ENCODE assay signal across 8 mouse cellular contexts in the genomic region with DNA sequence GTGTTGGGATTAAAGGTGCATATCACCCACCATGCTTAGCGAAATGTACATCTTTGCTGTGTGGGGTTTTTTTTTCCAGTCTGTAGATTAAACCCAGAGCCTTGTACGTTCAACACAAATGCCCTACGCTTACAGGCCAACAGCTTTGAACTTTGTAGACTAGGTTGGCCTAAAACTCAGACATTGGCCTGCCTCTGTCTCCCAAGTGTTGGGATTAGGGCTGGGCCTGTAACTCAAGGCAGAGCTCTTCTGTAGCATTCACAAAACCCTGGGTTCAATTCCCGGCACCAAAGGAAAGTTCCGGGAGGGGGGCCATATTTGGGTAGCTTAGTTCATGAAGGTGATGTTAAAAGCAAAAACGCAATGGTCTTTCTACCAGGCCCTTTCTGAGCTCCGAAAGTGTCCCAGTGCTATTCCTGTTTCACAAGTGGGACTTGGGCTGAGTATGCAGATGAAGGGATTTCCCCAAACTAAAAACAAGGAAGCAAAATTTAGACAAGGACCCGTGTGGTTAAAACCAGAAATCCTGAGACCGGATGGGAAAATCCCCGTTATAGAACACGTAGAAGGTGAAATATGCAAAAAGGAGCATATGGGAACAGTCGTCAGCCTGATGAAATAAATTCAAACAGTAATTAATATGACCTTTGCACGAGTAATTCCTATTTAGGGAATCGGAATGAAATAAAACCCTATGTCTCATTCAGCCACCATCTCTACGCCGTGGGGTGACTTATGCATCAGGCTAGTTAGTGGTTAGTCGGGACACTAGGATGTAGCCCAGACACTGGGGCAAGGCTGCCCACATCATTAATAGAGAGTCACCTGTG. TPM values are rescaled to one million over a fixed set of nuclear protein-coding genes. Genes with fewer than 3 reads are reported as not detected.
DNase-seq lines count a peak whose midpoint lies in the region; ATAC-seq and TF ChIP-seq lines count a peak whose summit lies in the region.

No protein-coding gene starts in this region.

- WGBS in heart, embryonic 12.5 days: 71% methylated on average over 17 of the region's 17 CpGs

- no peak for TF ChIP-seq EP300 in MEL (IDR thresholded peaks at IDR 0.05; ENCODE audit: low read depth in 1 of 2, low read length in 2 of 2)

- no peaks in the 10 kb centered on the region for H3K27me3 ChIP-seq in heart, embryonic 12.5 days (replicated peaks)
- no peaks in the 10 kb centered on the region for H3K27me3 ChIP-seq in MEL (ENCODE audit: control insufficient read depth in 1 of 2, insufficient read depth in 2 of 2, low read length in 2 of 2)
- peaks cover 2% of the 10 kb centered on the region for H3K27me3 ChIP-seq in megakaryocyte, embryonic 14.5 days (replicated peaks)

- ATAC-seq in heart, embryonic 12.5 days (ENCODE audit: insufficient number of reproducible peaks, low FRiP score): no peak
- peak; percentile 41 for ATAC-seq in granulocyte monocyte progenitor cell, adult 5-6 weeks (replicated peaks; ENCODE audit: poor library complexity, severe bottlenecking)

- peaks cover 14% of the 10 kb centered on the region for H3K4me1 ChIP-seq in heart, embryonic 12.5 days (replicated peaks)
- peaks cover 0 to 19% of the 10 kb centered on the region in 2 experiments; a peak in 3 of 4 replicates for H3K4me1 ChIP-seq in MEL (ENCODE audit: control insufficient read depth in 1 of 2, insufficient read depth in 2 of 2, low read length in 2 of 2)
- H3K4me1 ChIP-seq in megakaryocyte, embryonic 14.5 days: peaks cover 50% of the 10 kb centered on the region

- no peak overlapping the region for H3K4me3 ChIP-seq in heart, embryonic 12.5 days
- H3K4me3 ChIP-seq in MEL (ENCODE audit: control insufficient read depth in 1 of 2, insufficient read depth in 1 of 2, low read depth in 2 of 2, low read length in 2 of 2): peak overlapping the region; percentile 14 to 56; a peak in 3 of 4 replicates
- H3K4me3 ChIP-seq in megakaryocyte, embryonic 14.5 days (replicated peaks): peak overlapping the region; percentile 97

- no peak overlapping the region for H3K27ac ChIP-seq in heart, embryonic 12.5 days (ENCODE audit: poor library complexity, severe bottlenecking)
- H3K27ac ChIP-seq in MEL (ENCODE audit: control insufficient read depth, low read depth, low read length): no peak overlapping the region

- peak overlapping the region; percentile 45 for H3K4me2 ChIP-seq in heart, embryonic 12.5 days

- no peak for DNase-seq in heart, adult 18-20 months
- DNase-seq in MEL (ENCODE audit: low read depth, low spot score): no peak
- no peak for DNase-seq in adrenal gland, adult 2 months
- DNase-seq in kidney, adult 11 months: no peak
- DNase-seq in frontal cortex, postnatal 10 days (ENCODE audit: low spot score in 2 of 2): no peak

- peaks cover 36% of the 10 kb centered on the region for H3K79me2 ChIP-seq in MEL (ENCODE audit: control insufficient read depth, insufficient read depth, low read length, poor library complexity)

- no peak for TF ChIP-seq RAD21 in MEL (IDR thresholded peaks at IDR 0.05; ENCODE audit: low read depth, low read length)

- H3K9me3 ChIP-seq in heart, embryonic 12.5 days (replicated peaks): no peaks in the 10 kb centered on the region
- H3K9me3 ChIP-seq in MEL (replicated peaks; ENCODE audit: insufficient read depth, low read length): no peaks in the 10 kb centered on the region
- no peaks in the 10 kb centered on the region for H3K9me3 ChIP-seq in megakaryocyte, embryonic 14.5 days

- no peak for TF ChIP-seq POLR2A in MEL (IDR thresholded peaks at IDR 0.05; ENCODE audit: control insufficient read depth in 1 of 2, insufficient read depth in 1 of 2, low read depth in 1 of 2, low read length in 2 of 2, poor library complexity in 1 of 2)

- H3K36me3 ChIP-seq in heart, embryonic 12.5 days: peaks cover 30% of the 10 kb centered on the region
- H3K36me3 ChIP-seq in MEL (ENCODE audit: control insufficient read depth in 1 of 2, insufficient read depth in 2 of 2, low read length in 2 of 2): peaks cover 3 to 15% of the 10 kb centered on the region in 2 experiments
- peaks cover 31% of the 10 kb centered on the region for H3K36me3 ChIP-seq in megakaryocyte, embryonic 14.5 days (replicated peaks; ENCODE audit: low read length)

- no peak overlapping the region for H3K9ac ChIP-seq in heart, embryonic 12.5 days
- peak overlapping the region; percentile 50 for H3K9ac ChIP-seq in MEL (ENCODE audit: control insufficient read depth, low read depth, low read length, poor library complexity, severe bottlenecking)

- TF ChIP-seq CTCF in MEL (IDR thresholded peaks at IDR 0.05 in 2 of 3, conservative IDR thresholded peaks at IDR 0.05 in 1 of 3; ENCODE audit: control insufficient read depth in 1 of 3, insufficient read depth in 1 of 3, low read depth in 2 of 3, low read length in 3 of 3, poor library complexity in 1 of 3, severe bottlenecking in 1 of 3): no peak

TF ChIP-seq in MEL, 35 proteins besides CTCF, POLR2A, EP300 and RAD21 (continues in another document):
- TF ChIP-seq ZMIZ1 (IDR thresholded peaks at IDR 0.05; ENCODE audit: low read depth, low read length) (peak; percentile 37; the same call in 1 of the 2 replicates), NELFE (IDR thresholded peaks at IDR 0.05; ENCODE audit: low read depth, low read length) (peak; percentile 34; the same call in 1 of the 2 replicates), MAZ (IDR thresholded peaks at IDR 0.05; ENCODE audit: low read depth, low read length) (0 out of 2 replicates have a peak, but pooled peaks have one; percentile 58)

RNA-seq across cellular contexts. Expression of a gene that starts 0.6 kb away (rescaled TPM):
- 109 and 120 TPM in 2 replicates for polyA plus RNA-seq in heart, embryonic 12.5 days (2016; fragmentation: Nextera tagmentation; extraction: Ambion mirVana)
- 10 to 100 TPM; 54.0 to 58.7 TPM for total RNA-seq in heart, adult 18-20 months (2021)
- 100 and 109 TPM in 2 replicates for total RNA-seq in MEL (2012; rRNA removed)
- 100 to 1,000 TPM in 1 of 2 experiments, 10 to 100 TPM in 1; 62.4 to 323 TPM for polyA plus RNA-seq in MEL (2012; ENCODE audit: insufficient read depth in 1 of 2, insufficient read length in 2 of 2, low read depth in 1 of 2, low replicate concordance in 2 of 2, missing spikeins in 1 of 2)
- total RNA-seq in granulocyte monocyte progenitor cell, adult 5-6 weeks (2014; fragmentation: Nextera tagmentation): 67.5 and 72.9 TPM in 2 replicates
- 76.4 and 100.0 TPM in 2 replicates for total RNA-seq in granulocyte monocyte progenitor cell, adult 5-6 weeks (2017)
- 3.0 and 91.3 TPM in 2 replicates for polyA plus RNA-seq in megakaryocyte, embryonic 14.5 days (2012; ENCODE audit: insufficient read depth, low replicate concordance)
- 10 to 100 TPM; 80.5 to 93.0 TPM for total RNA-seq in adrenal gland, adult 2 months (2021)
- 7.8 and 10.7 TPM in 2 replicates for polyA plus RNA-seq in adrenal gland, adult 2 months (2012; rRNA removed)

RNA-seq across cellular contexts. Expression of a gene that starts 20.9 kb away (rescaled TPM):
- polyA plus RNA-seq in heart, embryonic 12.5 days (2016; fragmentation: Nextera tagmentation; extraction: Ambion mirVana): 0.90 and 2.1 TPM in 2 replicates
- 1 to 10 TPM in 1 of 2 experiments, not detected in 1; 1.1 TPM for total RNA-seq in heart, adult 18-20 months (2021)
- 1.5 and 2.1 TPM in 2 replicates for total RNA-seq in MEL (2012; rRNA removed)
- 1 to 10 TPM in 1 of 2 experiments, not detected in 1; 3.6 TPM for polyA plus RNA-seq in MEL (2012; ENCODE audit: insufficient read depth in 1 of 2, insufficient read length in 2 of 2, low read depth in 1 of 2, low replicate concordance in 2 of 2, missing spikeins in 1 of 2)
- total RNA-seq in granulocyte monocyte progenitor cell, adult 5-6 weeks (2014; fragmentation: Nextera tagmentation): not detected in 2 replicates
- not detected in 2 replicates for total RNA-seq in granulocyte monocyte progenitor cell, adult 5-6 weeks (2017)
- not detected in 2 replicates for polyA plus RNA-seq in megakaryocyte, embryonic 14.5 days (2012; ENCODE audit: insufficient read depth, low replicate concordance)
- total RNA-seq in adrenal gland, adult 2 months (2021): 1 to 10 TPM; 1.9 to 2.0 TPM
- polyA plus RNA-seq in adrenal gland, adult 2 months (2012; rRNA removed): not detected in 2 replicates

RNA-seq across cellular contexts. Expression of a gene that starts 24.1 kb away (rescaled TPM):
- polyA plus RNA-seq in heart, embryonic 12.5 days (2016; fragmentation: Nextera tagmentation; extraction: Ambion mirVana): 2.5 and 7.1 TPM in 2 replicates
- total RNA-seq in heart, adult 18-20 months (2021): 1 to 10 TPM; 3.8 to 4.1 TPM
- total RNA-seq in MEL (2012; rRNA removed): 7.5 and 8.5 TPM in 2 replicates
- polyA plus RNA-seq in MEL (2012; ENCODE audit: insufficient read depth in 1 of 2, insufficient read length in 2 of 2, low read depth in 1 of 2, low replicate concordance in 2 of 2, missing spikeins in 1 of 2): 10 to 100 TPM in 1 of 2 experiments, not detected in 1; 13.4 TPM
- total RNA-seq in granulocyte monocyte progenitor cell, adult 5-6 weeks (2014; fragmentation: Nextera tagmentation): 0.34 and 2.6 TPM in 2 replicates
- total RNA-seq in granulocyte monocyte progenitor cell, adult 5-6 weeks (2017): 0.10 and 5.3 TPM in 2 replicates
- polyA plus RNA-seq in megakaryocyte, embryonic 14.5 days (2012; ENCODE audit: insufficient read depth, low replicate concordance): 2.1 TPM in 1 of 2 replicates, not detected in the other
- 1 to 10 TPM; 2.4 to 5.7 TPM for total RNA-seq in adrenal gland, adult 2 months (2021)
- 2.4 and 3.2 TPM in 2 replicates for polyA plus RNA-seq in adrenal gland, adult 2 months (2012; rRNA removed)

RNA-seq across cellular contexts. Expression of a gene that starts 26.5 kb away (rescaled TPM):
- 0.11 and 0.22 TPM in 2 replicates for polyA plus RNA-seq in heart, embryonic 12.5 days (2016; fragmentation: Nextera tagmentation; extraction: Ambion mirVana)
- total RNA-seq in heart, adult 18-20 months (2021): under 1 TPM; 0.47 to 0.90 TPM
- not detected in 2 replicates for total RNA-seq in MEL (2012; rRNA removed)
- not detected for polyA plus RNA-seq in MEL (2012; ENCODE audit: insufficient read depth in 1 of 2, insufficient read length in 2 of 2, low read depth in 1 of 2, low replicate concordance in 2 of 2, missing spikeins in 1 of 2)
- total RNA-seq in granulocyte monocyte progenitor cell, adult 5-6 weeks (2014; fragmentation: Nextera tagmentation): not detected in 2 replicates
- total RNA-seq in granulocyte monocyte progenitor cell, adult 5-6 weeks (2017): not detected in 2 replicates
- 0.50 TPM in 1 of 2 replicates, not detected in the other for polyA plus RNA-seq in megakaryocyte, embryonic 14.5 days (2012; ENCODE audit: insufficient read depth, low replicate concordance)
- total RNA-seq in adrenal gland, adult 2 months (2021): 10 to 100 TPM in 1 of 2 experiments, 1 to 10 TPM in 1; 6.1 to 26.6 TPM
- 13.9 and 25.3 TPM in 2 replicates for polyA plus RNA-seq in adrenal gland, adult 2 months (2012; rRNA removed)

RNA-seq across cellular contexts. Expression of a gene that starts 41.1 kb away (rescaled TPM):
- not detected in 2 replicates for polyA plus RNA-seq in heart, embryonic 12.5 days (2016; fragmentation: Nextera tagmentation; extraction: Ambion mirVana)
- total RNA-seq in heart, adult 18-20 months (2021): under 1 TPM in 1 of 2 experiments, not detected in 1; 0.39 TPM
- not detected in 2 replicates for total RNA-seq in MEL (2012; rRNA removed)
- polyA plus RNA-seq in MEL (2012; ENCODE audit: insufficient read depth in 1 of 2, insufficient read length in 2 of 2, low read depth in 1 of 2, low replicate concordance in 2 of 2, missing spikeins in 1 of 2): not detected
- total RNA-seq in granulocyte monocyte progenitor cell, adult 5-6 weeks (2014; fragmentation: Nextera tagmentation): not detected in 2 replicates
- total RNA-seq in granulocyte monocyte progenitor cell, adult 5-6 weeks (2017): 2.7 and 5.4 TPM in 2 replicates
- not detected in 2 replicates for polyA plus RNA-seq in megakaryocyte, embryonic 14.5 days (2012; ENCODE audit: insufficient read depth, low replicate concordance)
- 1 to 10 TPM; 2.1 to 7.9 TPM for total RNA-seq in adrenal gland, adult 2 months (2021)
- polyA plus RNA-seq in adrenal gland, adult 2 months (2012; rRNA removed): 2.8 and 8.9 TPM in 2 replicates
